Mouse (Mus musculus): ENCODE data around the gene Zfp507.

- TF ChIP-seq CTCF (IDR thresholded peaks at IDR 0.05; ENCODE audit: low read depth) (peak; percentile 69), EP300 (optimal IDR thresholded peaks at IDR 0.05) (no peak)
Observed at GRCm38 (mm10) chr7:35810736-35811135, 7.9 kb upstream of the Zfp507 start.
